Mouse (Mus musculus) cerebellum, adult 8-10 months (tissue): Measurements from ENCODE around the gene Kcnmb4.

Experiments used
- DNase-seq: peaks from one replicate; pipeline ENCODE4 v3.0.0; 2022

Gene Kcnmb4

DNA sequence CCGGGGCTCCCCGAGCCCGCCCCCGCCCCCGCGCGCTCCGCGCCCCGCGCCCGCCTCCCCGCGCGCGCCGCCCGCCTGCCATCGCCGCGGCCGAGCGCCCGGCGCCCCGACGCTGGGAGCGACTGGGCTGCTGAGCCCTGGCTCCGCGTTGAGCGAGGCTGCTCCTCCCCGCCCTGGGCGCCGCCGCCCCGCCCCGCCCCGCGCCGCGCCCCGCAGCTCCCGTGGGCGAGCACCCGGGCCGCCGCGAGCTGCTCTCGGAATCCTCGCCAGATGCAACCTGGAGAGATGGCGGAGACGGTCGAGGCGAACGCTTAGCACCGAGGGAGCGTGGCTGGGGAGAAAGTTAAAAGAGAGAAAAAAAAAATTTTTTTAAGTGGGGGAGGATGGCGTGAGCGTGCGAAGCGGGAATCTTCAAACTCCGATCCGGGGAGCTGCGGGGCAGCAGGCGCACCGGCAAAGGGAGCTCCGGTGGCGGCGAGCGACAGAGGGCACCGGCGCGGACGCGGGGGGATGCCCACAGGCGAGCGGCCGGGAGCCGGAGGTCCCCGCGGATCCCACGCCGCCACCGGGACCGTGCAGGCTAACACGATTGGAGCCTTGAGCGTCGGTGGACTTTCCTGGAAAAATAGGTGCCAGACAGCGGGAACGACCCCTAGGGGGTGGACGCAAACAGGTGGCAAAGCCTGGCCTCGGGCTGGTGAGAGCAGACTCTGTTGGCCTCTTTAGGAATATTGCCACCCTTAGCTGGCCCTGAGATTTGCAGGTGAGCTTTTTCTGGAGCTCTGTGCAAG is at the start of gene Kcnmb4:
TSS of gene Kcnmb4 (minus strand) at position 120 of the 791 bp plus-strand sequence.
- DNase-seq, result peak; percentile 66

DNA sequence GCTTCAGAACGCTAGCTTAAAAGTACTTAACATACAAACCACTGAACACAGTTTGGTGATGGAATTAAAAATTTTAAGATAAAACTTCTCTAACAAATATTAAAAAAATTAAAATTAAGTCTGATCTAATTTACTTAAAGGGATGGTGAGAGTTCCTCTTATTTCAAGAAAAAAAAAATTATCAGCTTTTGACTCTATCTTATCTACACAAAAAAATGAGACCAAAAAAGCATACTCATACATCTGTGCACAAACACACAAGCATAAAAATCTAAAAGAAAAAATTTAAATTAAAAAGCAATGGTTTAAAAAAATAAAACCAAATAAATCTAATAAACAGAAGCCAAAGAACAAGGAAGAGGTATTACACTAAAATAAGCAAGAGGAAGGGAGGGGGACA is 45.9 kb upstream of the Kcnmb4 start:
- DNase-seq, result no peak

DNA sequence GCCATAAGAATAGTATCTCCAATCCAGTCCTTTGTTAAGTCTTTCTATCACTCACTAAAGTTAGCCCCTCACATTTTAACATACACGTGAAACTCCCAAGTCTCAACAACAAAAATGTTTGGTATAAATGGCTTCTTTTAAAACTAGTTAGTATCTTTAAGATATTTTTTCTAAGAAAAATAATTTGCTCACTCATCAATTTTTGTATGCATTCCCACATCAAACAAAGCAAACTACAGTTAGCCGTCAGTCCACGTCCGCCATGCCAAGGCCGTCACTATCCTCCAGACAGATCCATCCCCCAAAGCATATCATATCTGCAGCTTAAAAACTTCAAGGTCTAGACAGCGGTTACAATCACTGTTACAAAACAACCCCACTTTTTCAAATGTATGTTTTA is 41.9 kb upstream of the Kcnmb4 start:
- no peak for DNase-seq

DNA sequence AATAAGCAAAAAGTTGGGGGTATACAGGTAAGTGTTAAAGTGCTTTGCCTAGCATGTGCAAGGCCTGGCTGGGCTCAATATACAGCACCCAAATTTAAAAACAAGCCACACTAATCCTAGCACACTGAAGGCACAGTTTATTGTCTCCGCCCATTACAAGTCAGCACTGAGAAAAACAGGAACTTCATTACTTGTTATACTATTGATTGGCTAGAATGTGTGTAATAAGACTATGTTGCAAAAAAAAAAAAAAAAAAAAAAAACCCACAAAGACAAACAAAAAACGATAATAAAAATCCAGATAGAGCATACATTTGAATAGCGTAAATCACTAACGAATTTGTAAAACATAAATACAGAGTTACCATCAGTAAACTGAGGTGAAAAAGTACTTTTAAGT is 41.5 kb upstream of the Kcnmb4 start:
- DNase-seq, result no peak

DNA sequence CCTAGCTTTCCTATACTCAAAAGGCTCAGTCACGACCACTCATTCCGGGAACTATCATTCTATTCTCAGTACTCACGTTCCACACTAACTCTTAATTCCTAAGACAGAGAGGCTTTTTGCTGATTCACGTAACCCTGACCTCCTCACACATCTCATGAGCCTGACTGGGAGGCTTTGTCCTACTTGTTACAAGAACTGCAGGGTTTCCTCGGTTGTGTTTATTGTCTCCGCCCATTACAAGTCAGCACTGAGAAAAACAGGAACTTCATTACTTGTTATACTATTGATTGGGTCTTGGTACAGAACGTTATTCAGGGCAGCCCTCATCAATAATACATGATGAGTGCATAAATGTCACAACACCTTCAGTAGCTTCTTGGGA is 39.6 kb upstream of the Kcnmb4 start:
- DNase-seq, result no peak

DNA sequence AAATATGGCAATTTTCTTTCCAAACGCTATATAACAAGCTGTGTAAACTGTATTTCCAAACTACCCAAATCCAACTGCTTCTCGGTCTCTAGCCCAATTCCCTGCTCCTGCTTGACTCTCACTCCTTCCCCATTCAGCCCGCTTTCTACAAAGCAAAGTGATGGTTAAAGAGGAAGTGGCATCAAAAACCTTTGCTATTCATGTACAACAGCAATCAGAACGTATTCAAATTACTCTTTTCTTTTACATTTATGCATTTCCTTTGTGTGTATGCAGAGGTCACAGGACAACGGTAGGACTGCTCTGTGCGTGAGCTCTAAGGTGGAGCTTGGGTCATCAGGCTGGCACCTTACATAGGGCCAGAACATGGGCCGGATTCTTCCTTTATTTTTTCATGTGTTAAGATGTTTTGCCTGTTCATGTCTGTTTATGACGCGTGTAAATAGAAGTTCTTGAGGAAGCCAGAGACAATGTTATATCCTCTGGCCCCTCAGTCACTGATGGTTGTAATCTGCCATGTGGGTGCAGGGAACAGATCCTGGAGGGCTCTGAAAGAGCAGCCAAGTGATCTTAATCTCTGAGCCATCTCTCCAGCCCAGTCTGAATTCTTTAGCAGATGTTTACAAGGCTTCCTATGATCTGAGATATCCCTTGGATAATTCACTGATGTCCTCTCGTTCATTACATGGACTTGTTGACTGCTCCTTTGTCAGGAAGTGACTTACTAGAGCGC is 39.0 kb upstream of the Kcnmb4 start:
- DNase-seq, result no peak

DNA sequence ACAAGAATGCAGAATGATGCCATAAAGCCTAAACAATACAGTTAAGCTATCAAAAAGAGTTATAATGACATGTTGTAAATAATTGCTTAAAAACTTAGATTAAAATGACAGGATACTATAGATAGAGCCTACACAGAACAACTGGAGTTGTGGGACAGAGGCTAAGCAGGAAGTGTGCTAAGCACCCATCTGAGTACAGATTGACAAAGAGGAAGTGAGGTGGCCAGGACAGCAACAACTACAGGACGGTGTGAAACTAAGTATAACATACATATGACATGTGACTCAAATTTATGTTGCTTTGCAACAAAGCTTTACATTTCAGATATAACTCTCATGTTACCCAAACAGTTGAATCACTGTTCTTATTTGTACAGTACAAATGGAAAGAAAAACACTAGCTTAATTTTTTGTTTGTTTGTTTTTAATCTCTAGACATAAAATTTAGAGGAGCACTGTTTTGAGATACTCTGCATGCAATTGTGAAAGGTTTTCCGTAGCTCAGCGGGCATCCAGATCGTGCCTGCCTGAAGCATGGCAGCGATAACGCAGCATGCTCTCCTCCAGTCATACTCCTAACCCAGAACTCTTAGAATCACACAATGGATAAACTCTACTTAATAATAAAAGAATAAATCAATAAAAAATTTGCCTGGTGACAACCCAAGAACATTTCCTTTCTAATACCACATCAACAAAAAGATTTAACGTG is 31.8 kb upstream of the Kcnmb4 start:
- DNase-seq, result no peak

DNA sequence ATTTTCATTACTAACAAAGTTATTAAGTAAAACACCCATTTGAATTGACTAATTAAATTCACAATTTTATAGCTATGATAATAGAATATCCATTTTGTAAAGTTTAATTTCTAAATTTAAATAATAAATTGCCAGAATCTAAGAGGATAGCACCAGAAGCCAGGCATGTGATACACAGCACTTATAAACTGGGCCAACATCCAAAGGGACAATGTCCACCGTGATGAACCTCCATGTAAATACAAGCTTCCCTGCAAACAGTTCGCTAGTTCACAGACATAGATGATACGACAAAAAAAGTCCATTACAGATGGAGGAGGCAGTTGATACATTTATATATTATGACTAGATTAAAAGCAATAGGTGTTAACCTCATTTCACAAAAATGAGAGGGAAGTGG is 19.1 kb upstream of the Kcnmb4 start:
- no peak for DNase-seq

- DNase-seq, result no peak
These were observed 13.4 kb upstream of the Kcnmb4 start for GRCm38 (mm10) chr10:116486895-116487747.

GRCm38 (mm10) chr10:116481917-116482316 is 8.2 kb upstream of the Kcnmb4 start:
- DNase-seq, result no peak

DNA sequence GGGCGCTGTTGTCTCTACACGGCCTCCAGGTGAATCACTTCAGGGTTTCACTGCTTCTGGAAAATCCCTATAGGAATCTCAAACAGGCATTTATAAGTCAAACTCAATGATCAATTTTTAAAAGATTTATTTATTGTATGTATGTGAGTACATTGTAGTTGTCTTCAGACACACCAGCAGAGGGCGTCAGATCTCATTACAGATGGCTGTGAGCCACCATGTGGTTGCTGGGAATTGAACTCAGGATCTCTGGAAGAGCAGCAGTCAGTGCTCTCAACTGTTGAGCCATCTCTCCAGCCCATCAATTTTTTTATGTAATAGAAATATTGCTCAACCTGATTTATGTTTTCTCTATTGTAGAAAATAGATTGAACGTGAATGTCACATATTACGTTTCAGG is 7.3 kb upstream of the Kcnmb4 start:
- no peak for DNase-seq

- DNase-seq, result no peak
These were observed 2.9 kb upstream of the Kcnmb4 start for GRCm38 (mm10) chr10:116476559-116476958.

- no peak for DNase-seq
These were observed 2.0 kb upstream of the Kcnmb4 start for GRCm38 (mm10) chr10:116475725-116476124.

DNA sequence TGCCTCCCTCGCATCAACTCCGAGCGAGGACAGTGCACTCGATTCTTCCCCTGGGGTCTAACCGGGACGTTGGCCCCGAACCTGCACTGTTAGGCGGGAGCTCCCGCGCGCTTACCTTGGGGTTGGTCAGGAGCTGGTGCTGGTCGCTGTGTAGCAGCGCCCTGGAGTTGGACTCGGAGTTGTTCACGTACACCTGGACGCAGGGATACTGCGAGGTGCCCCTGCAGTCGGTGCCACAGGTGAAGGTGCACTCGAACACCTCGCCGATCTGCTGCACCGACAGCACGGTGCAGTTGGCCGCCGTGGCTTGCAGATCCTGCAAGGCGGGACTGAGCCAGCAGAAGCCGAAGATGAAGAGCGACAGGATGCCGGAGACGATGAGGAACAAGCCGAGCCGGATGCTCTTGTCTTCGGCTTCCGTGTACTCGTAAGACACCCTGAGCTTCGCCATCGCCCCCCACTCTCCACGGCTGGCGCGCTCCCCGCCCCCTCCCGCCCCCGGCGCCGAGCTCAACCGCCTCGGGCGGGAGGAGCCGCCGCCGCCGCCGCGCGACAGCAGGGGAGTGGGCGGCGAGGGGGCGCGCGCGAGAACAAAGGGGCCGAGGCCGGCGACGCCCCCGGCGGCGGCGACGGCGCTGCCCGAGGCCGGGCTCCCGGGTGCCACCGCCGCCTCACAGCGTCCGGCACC is 463 bp downstream of the Kcnmb4 start:
- peak; percentile 57 for DNase-seq

GRCm38 (mm10) chr10:116472579-116472978 is 1.1 kb downstream of the Kcnmb4 start:
- DNase-seq, result no peak

- peak; percentile 36 for DNase-seq
These were observed 3.3 kb downstream of the Kcnmb4 start for GRCm38 (mm10) chr10:116470306-116470925.

DNA sequence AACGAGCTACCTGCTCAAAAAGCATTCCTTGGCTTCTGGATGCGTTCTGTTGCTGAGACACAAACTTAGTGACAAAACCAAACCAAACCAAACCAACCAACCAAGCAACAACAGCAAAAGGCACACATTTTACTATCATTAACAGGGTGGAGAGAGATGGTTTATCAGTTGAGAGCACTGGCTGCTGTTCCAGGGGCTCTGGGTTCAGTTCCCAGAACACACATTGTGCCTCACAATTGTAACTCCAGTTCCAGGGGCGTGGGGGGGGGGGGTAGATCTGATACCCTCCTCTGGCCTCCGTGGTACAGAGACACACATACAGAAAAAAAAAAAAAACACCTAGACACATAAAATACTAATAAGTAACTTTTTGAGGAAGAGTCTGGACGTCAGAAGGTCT is 5.6 kb downstream of the Kcnmb4 start:
- no peak for DNase-seq

DNA sequence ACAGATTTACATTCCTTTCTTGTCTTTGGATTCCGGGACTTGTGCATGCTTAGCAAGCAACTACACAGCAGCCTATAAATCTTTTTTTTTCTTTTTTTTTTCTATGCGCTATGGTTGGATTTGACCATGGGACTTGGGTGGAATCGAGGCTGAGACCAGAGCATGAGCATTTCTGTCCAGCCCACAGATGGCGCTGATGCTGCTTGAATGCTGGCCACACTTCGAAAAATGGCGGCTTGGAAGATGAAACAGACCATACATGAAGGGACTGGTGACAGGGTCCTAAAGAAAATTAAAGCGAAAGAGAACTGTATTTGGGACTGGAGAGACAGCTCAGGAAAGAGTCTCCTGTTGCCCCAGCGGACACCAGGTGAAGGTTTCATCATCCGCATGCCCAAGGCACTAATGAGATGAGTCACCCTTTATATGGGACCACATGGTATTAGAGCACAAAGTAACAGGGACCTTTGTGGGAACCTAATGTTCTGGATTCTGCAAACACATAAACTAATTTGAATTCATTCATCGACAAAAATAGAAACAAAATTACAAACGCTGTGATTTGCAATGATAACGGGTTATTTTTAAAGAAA is 9.8 kb downstream of the Kcnmb4 start:
- DNase-seq, result no peak

GRCm38 (mm10) chr10:116461443-116461842 is 12.2 kb downstream of the Kcnmb4 start:
- no peak for DNase-seq

- DNase-seq, result no peak
These were observed 14.9 kb downstream of the Kcnmb4 start for GRCm38 (mm10) chr10:116458786-116459185.

- DNase-seq, result no peak
These were observed 20.9 kb downstream of the Kcnmb4 start for GRCm38 (mm10) chr10:116452771-116453170.
